Mouse (Mus musculus) lung, postnatal 10 days (tissue): ENCODE measurements at regions not wholly inside any gene's neighbourhood (a gene's known extent, or its start where the extent isn't known, plus 50 kb on each side); places are given as distances from the start of the nearest gene placed in this dataset.

Source experiments
- DNase-seq: peaks from one replicate; pipeline ENCODE4 v3.0.0; 2021

- no peak for DNase-seq
These were observed 89.1 kb downstream of the Kcnj2 start for GRCm38 (mm10) chr11:111155023-111155422.

- DNase-seq = no peak
These were observed 89.8 kb downstream of the Kcnj2 start for GRCm38 (mm10) chr11:111155747-111156146.

GRCm38 (mm10) chr11:111159299-111159698 is 93.3 kb downstream of the Kcnj2 start:
- no peak for DNase-seq

- no peak for DNase-seq
These were observed 98.9 kb downstream of the Kcnj2 start for GRCm38 (mm10) chr11:111164907-111165306.

GRCm38 (mm10) chr11:111170174-111170800 is 104.3 kb downstream of the Kcnj2 start:
- DNase-seq = peak; percentile 17

- no peak for DNase-seq
These were observed 107.6 kb downstream of the Kcnj2 start for GRCm38 (mm10) chr11:111173525-111173924.

- DNase-seq = no peak
These were observed 109.6 kb downstream of the Kcnj2 start for GRCm38 (mm10) chr11:111175566-111175965.

GRCm38 (mm10) chr11:111177516-111177915 is 111.6 kb downstream of the Kcnj2 start:
- no peak for DNase-seq

GRCm38 (mm10) chr11:111197422-111197821 is 131.5 kb downstream of the Kcnj2 start:
- no peak for DNase-seq

GRCm38 (mm10) chr11:111200512-111200911 is 134.5 kb downstream of the Kcnj2 start:
- DNase-seq = no peak

GRCm38 (mm10) chr11:111202780-111203179 is 136.8 kb downstream of the Kcnj2 start:
- no peak for DNase-seq

- no peak for DNase-seq
These were observed 144.6 kb downstream of the Kcnj2 start for GRCm38 (mm10) chr11:111210565-111210964.

- DNase-seq = peak; percentile 5
These were observed 146.2 kb downstream of the Kcnj2 start for GRCm38 (mm10) chr11:111212038-111212701.

- no peak for DNase-seq
These were observed 146.9 kb downstream of the Kcnj2 start for GRCm38 (mm10) chr11:111212702-111213328.

- DNase-seq = no peak
These were observed 149.0 kb downstream of the Kcnj2 start for GRCm38 (mm10) chr11:111215006-111215405.

- DNase-seq = no peak
These were observed 157.9 kb downstream of the Kcnj2 start for GRCm38 (mm10) chr11:111223834-111224233.

- peak; percentile 7 for DNase-seq
These were observed 161.3 kb downstream of the Kcnj2 start for GRCm38 (mm10) chr11:111227305-111227704.

GRCm38 (mm10) chr11:111236741-111237140 is 170.8 kb downstream of the Kcnj2 start:
- DNase-seq = no peak

- no peak for DNase-seq
These were observed 173.8 kb downstream of the Kcnj2 start for GRCm38 (mm10) chr11:111239784-111240183.

- DNase-seq = no peak
These were observed 186.3 kb downstream of the Kcnj2 start for GRCm38 (mm10) chr11:111252226-111252625.

GRCm38 (mm10) chr11:111256596-111256995 is 190.6 kb downstream of the Kcnj2 start:
- no peak for DNase-seq

- DNase-seq = no peak
These were observed 194.9 kb downstream of the Kcnj2 start for GRCm38 (mm10) chr11:111260691-111261383.

- no peak for DNase-seq
These were observed 207.7 kb downstream of the Kcnj2 start for GRCm38 (mm10) chr11:111273651-111274050.

- DNase-seq = no peak
These were observed 214.8 kb downstream of the Kcnj2 start for GRCm38 (mm10) chr11:111280769-111281168.
